Mouse (Mus musculus): ENCODE data around the gene Hdac9.
"Not testable (repeated sequence)": the region's sequence is repeated elsewhere in the genome, so short reads cannot be mapped to it uniquely, and the experiment has no call there.

Hdac9 gene

GRCm38 (mm10) chr12:34113336-34113735, 803.6 kb downstream of the Hdac9 start:
- DNase-seq (ENCODE audit: inconsistent ontology term): no peak

- no peak for DNase-seq (ENCODE audit: inconsistent ontology term)
These were observed 823.9 kb downstream of the Hdac9 start for GRCm38 (mm10) chr12:34092953-34093352.

DNA sequence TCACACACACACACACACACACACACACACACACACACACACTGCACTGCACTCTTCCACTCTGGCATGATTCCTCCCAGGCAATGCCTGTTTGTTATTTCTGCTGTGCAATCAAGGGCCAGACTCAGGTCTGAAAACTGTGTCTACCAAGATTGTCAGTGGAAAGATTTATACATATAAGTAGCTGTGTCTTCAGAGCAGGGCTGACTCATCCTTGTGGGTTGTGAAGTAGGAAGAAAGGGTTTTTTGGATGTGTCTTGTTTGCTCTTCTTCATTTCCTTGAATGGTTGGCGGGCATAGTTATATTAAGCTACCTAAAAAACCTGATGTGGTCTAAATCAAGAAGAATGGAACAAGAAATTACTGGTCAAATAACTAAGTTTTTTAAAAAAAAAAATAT, 825.0 kb downstream of the Hdac9 start:
- peak; percentile 4 for DNase-seq (ENCODE audit: inconsistent ontology term)

DNA sequence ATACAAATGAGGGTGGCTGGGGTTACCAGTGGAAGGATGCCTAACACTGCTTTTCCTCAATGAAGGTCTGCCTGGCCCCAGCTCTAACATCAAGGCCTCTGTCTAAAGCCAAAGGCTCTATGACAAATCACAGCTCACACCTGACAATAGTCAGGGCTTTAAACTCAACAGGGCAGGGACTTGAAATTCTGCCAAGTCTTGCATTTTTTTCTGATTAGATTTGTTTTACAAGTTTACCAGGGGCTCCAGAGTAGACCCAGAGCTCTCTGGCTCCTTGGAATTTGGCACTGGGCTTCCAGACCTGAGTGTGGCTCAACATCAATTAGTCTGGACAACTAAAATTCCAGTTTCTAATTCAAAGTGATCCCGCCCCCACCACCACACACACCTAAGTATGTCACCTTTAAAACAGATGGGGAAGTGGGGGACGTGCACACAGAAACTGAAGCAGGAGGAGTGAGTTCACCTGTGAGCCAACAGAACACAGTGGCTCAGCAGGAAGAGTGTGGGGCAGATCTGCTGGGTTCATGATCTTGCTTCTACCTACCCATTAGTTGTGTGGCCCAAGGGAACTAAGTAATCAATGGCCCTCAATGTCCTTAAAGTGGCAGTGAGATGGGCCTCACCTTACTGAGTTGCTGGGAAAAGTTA, 829.5 kb downstream of the Hdac9 start:
- peak; percentile 29 for DNase-seq (ENCODE audit: inconsistent ontology term)

DNA sequence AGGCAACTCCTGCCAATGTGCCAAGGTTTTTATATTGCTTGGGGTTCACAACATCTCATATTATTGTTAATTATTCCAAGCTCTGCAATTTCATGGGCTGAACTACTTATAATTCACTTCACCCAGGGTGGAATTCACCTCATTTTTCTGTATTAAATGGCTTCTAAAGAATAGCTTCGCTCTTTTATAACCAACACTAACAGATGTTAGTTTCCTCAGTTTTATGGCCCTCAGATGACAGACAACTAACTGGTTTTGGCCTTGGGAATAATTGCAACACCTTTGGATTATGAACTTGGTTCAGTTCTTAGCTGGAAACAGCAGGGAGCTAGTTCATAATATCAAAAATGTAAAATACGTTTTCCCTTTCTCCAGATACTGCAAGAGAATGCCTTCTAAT, 839.9 kb downstream of the Hdac9 start:
- DNase-seq (ENCODE audit: inconsistent ontology term): no peak

- DNase-seq (ENCODE audit: inconsistent ontology term): peak; percentile 79
These were observed 840.9 kb downstream of the Hdac9 start for GRCm38 (mm10) chr12:34075805-34076509.

DNA sequence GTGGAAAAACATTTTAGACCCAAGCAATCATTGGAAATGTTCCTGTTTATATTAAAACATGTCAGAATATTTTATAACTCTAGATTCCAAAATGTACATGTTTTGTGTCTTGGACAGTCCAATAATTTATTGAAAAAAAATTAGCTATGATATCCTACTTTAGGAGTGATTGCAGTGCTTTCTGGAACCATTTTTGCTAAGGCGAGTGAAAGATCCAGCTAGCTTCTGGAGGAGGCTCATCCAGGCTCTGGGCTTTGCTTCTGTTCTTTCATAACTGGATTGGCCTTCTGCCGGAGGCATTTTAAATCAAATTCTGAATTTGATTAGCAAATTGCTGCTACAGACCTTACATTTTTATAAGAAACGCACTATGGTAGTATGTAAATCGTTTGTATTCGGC, 864.4 kb downstream of the Hdac9 start:
- no peak for DNase-seq (ENCODE audit: inconsistent ontology term)

GRCm38 (mm10) chr12:34052036-34052435, 864.9 kb downstream of the Hdac9 start:
- DNase-seq (ENCODE audit: inconsistent ontology term): no peak

DNA sequence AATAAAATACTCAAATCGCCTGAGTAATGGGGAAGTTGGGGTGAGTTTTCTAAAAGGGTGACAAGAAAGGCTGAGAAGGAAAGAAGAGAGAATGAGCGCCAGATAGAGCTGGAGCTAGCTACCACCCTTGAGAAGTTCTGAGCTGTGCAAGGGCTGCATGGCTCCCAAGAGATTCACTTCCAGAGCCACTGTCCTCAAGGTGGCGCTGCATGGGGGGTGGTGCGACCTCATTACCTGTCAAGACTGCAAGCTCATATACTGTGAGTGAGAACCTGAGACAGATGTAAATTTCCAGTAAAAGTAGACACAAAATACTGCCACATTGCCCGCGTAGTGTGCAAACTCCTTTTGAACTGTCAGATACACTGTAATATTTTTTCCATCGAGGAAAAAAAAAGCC, 865.8 kb downstream of the Hdac9 start:
- DNase-seq (ENCODE audit: inconsistent ontology term): no peak

DNA sequence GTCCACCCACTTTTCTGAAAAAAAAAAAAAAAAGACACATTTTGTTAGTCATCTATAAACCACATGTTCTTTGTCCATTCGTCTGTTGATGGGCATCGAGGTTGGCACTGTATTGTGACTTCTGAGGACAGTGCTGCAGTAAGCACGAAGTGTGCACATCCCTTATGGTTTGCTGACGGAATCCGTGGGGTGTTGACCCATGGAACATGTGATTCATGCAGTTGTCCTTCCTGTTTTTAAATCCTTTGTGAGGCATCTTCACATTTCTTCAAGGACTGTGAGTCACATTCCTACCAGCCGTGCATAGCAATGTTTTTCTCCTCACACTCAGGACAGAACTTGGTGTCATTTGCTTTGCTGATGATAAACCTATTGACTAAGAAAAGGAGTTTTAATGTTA, 875.9 kb downstream of the Hdac9 start:
- DNase-seq (ENCODE audit: inconsistent ontology term): peak; percentile 55

- peak; percentile 48 for DNase-seq (ENCODE audit: inconsistent ontology term)
These were observed 876.8 kb downstream of the Hdac9 start for GRCm38 (mm10) chr12:34040061-34040460.

- DNase-seq (ENCODE audit: inconsistent ontology term): not testable (repeated sequence)
These were observed 907.1 kb downstream of the Hdac9 start for GRCm38 (mm10) chr12:34009796-34010195.
